20 mouse cellular contexts compared by ENCODE assay signal in genomic region chr2:90893673-90894298, GRCm38 (mm10). TPM values are rescaled to one million over a fixed set of nuclear protein-coding genes. Genes with fewer than 3 reads are reported as not detected.
A peak's percentile ranks its signal among the peaks of the same experiment; 100 is the strongest.
DNase-seq lines count a peak whose midpoint lies in the region; ATAC-seq and TF ChIP-seq lines count a peak whose summit lies in the region.
"Had no signal": no experiment of that assay in that cellular context is flagged by ENCODE, and none has a peak within 500 bp of the region (broad histone marks: within the 10 kb centered on the region; RNA-seq: fewer than 3 reads in every experiment).

No protein-coding gene starts in this region.

- peak; percentile 89 for ATAC-seq in liver, embryonic 14.5 days (ENCODE audit: insufficient read depth)
- ATAC-seq in stomach, embryonic 15.5 days (ENCODE audit: insufficient read depth, low FRiP score, low read depth) = peak; percentile 68; the same call in 1 of the 2 replicates
- ATAC-seq: activated CD4-positive, CD25-positive, alpha-beta regulatory T cell, adult 4 months; forebrain, embryonic 15.5 days; midbrain, embryonic 15.5 days had no signal

- H3K4me1 ChIP-seq in erythroblast, embryonic 14.5 days (ENCODE audit: control insufficient read depth) = peaks cover 82% of the 10 kb centered on the region
- peaks cover 43 to 48% of the 10 kb centered on the region in 2 experiments for H3K4me1 ChIP-seq in liver, embryonic 14.5 days (replicated peaks; ENCODE audit: control insufficient read depth in 2 of 2, insufficient read depth in 2 of 2, low read length in 1 of 2)
- H3K4me1 ChIP-seq in stomach, embryonic 15.5 days = peaks cover 11% of the 10 kb centered on the region; the same call in 1 of the 2 replicates

- 32% methylated on average over 6 of the region's 6 CpGs for WGBS in liver, embryonic 14.5 days (ENCODE audit: insufficient replicate concordance)
- 73% methylated on average over 6 of the region's 6 CpGs for WGBS in stomach, embryonic 15.5 days

- DNase-seq in layer of hippocampus, adult 2 months (ENCODE audit: low spot score in 2 of 2) = no peak
- DNase-seq in layer of hippocampus, postnatal 25 days (ENCODE audit: extremely low spot score in 1 of 2, low spot score in 1 of 2) = no peak
- DNase-seq in liver, embryonic 14.5 days (ENCODE audit: low read depth in 3 of 3, low spot score in 3 of 3) = peak; percentile 73 to 76 (median 74)
- DNase-seq in layer of hippocampus, adult 11-12 months (ENCODE audit: low spot score) = no peak
- DNase-seq in gastrocnemius, adult 8-10 months (ENCODE audit: low spot score in 2 of 2) = no peak
- DNase-seq: adrenal gland, postnatal 36 days; gastrocnemius, adult 2 months; kidney, adult 11 months; kidney, postnatal 10 days; lung, adult 18-20 months; thymus, postnatal 14 days had no signal

- peak overlapping the region; percentile 63 for H3K9ac ChIP-seq in liver, embryonic 14.5 days (replicated peaks)
- no peak overlapping the region for H3K9ac ChIP-seq in stomach, embryonic 15.5 days
- H3K9ac ChIP-seq: embryonic facial prominence, embryonic 15.5 days; forebrain, embryonic 15.5 days; midbrain, embryonic 15.5 days had no signal

- peaks cover 70% of the 10 kb centered on the region for H3K36me3 ChIP-seq in erythroblast, embryonic 14.5 days (ENCODE audit: control insufficient read depth)
- H3K36me3 ChIP-seq in liver, embryonic 14.5 days (replicated peaks; ENCODE audit: control insufficient read depth, insufficient read depth, low read depth) = peaks cover 33% of the 10 kb centered on the region
- peaks cover 29% of the 10 kb centered on the region for H3K36me3 ChIP-seq in stomach, embryonic 15.5 days

- peaks cover 20% of the 10 kb centered on the region for H3K27me3 ChIP-seq in erythroblast, embryonic 14.5 days (ENCODE audit: control insufficient read depth)
- H3K27me3 ChIP-seq in liver, embryonic 14.5 days (ENCODE audit: control insufficient read depth, insufficient read depth, low read length) = peaks cover 15% of the 10 kb centered on the region
- H3K27me3 ChIP-seq in stomach, embryonic 15.5 days (replicated peaks) = peaks cover 8% of the 10 kb centered on the region

- H3K4me3 ChIP-seq in layer of hippocampus, adult 2 months = no peak overlapping the region
- peak overlapping the region; percentile 31 for H3K4me3 ChIP-seq in erythroblast, embryonic 14.5 days (replicated peaks)
- no peak overlapping the region; a peak in 1 of 4 replicates for H3K4me3 ChIP-seq in liver, embryonic 14.5 days (ENCODE audit: insufficient read depth in 1 of 2, low read depth in 2 of 2, low read length in 2 of 2)
- H3K4me3 ChIP-seq in stomach, embryonic 15.5 days (replicated peaks) = no peak overlapping the region
- H3K4me3 ChIP-seq: embryonic facial prominence, embryonic 15.5 days; forebrain, embryonic 15.5 days; gastrocnemius, adult 2 months; hindbrain, embryonic 10.5 days; midbrain, embryonic 15.5 days had no signal

- peak overlapping the region; percentile 67 for H3K4me2 ChIP-seq in liver, embryonic 14.5 days (ENCODE audit: low read depth)
- no peak overlapping the region for H3K4me2 ChIP-seq in stomach, embryonic 15.5 days
- H3K4me2 ChIP-seq: embryonic facial prominence, embryonic 15.5 days; forebrain, embryonic 15.5 days; midbrain, embryonic 15.5 days had no signal

- TF ChIP-seq EP300 in liver, embryonic 14.5 days (IDR thresholded peaks at IDR 0.05; ENCODE audit: low read depth) = peak; percentile 79

- H3K27ac ChIP-seq in layer of hippocampus, adult 2 months = peak overlapping the region; percentile 36; the same call in 1 of the 2 replicates
- peak overlapping the region; percentile 92 for H3K27ac ChIP-seq in liver, embryonic 14.5 days
- no peak overlapping the region for H3K27ac ChIP-seq in stomach, embryonic 15.5 days
- H3K27ac ChIP-seq: embryonic facial prominence, embryonic 15.5 days; forebrain, embryonic 15.5 days; gastrocnemius, adult 2 months; macrophage; midbrain, embryonic 15.5 days had no signal

- H3K9me3 ChIP-seq in erythroblast, embryonic 14.5 days (ENCODE audit: control insufficient read depth, low read length) = peaks cover 8% of the 10 kb centered on the region
- no peaks in the 10 kb centered on the region for H3K9me3 ChIP-seq in liver, embryonic 14.5 days (ENCODE audit: control insufficient read depth, low read length)
- no peaks in the 10 kb centered on the region for H3K9me3 ChIP-seq in stomach, embryonic 15.5 days
- H3K9me3 ChIP-seq: embryonic facial prominence, embryonic 15.5 days; forebrain, embryonic 15.5 days; hindbrain, embryonic 10.5 days; midbrain, embryonic 15.5 days had no signal

- TF ChIP-seq CTCF in layer of hippocampus, adult 2 months (conservative IDR thresholded peaks at IDR 0.05) = no peak
- no peak for TF ChIP-seq CTCF in liver, embryonic 14.5 days (IDR thresholded peaks at IDR 0.05; ENCODE audit: low read depth)

RNA-seq across cellular contexts. Expression of gene C1qtnf4, which starts 8.1 kb away (rescaled TPM):
- 100 to 1,000 TPM; 184 to 200 TPM for total RNA-seq in layer of hippocampus, adult 2 months (2021)
- 100 to 1,000 TPM; 209 to 222 TPM for total RNA-seq in layer of hippocampus, postnatal 25 days (2021)
- 3.9 and 5.9 TPM in 2 replicates for polyA plus RNA-seq in erythroblast, embryonic 14.5 days (2012)
- polyA plus RNA-seq in liver, embryonic 14.5 days (2012; rRNA removed) = 1.9 and 2.2 TPM in 2 replicates
- 2.5 and 2.7 TPM in 2 replicates for polyA plus RNA-seq in liver, embryonic 14.5 days (2014; fragmentation: Nextera tagmentation; extraction: Ambion mirVana)
- 10.3 and 13.5 TPM in 2 replicates for polyA plus RNA-seq in stomach, embryonic 15.5 days (2015; fragmentation: Nextera tagmentation; extraction: Ambion mirVana)
- total RNA-seq in gastrocnemius, adult 8-10 months (2022) = 1 to 10 TPM; 7.6 to 9.8 (median 8.5) TPM
- total RNA-seq: common myeloid progenitor, adult 5-6 weeks had no signal
- polyA plus RNA-seq: macrophage had no signal

RNA-seq across cellular contexts. Expression of gene Kbtbd4, which starts 10.8 kb away (rescaled TPM):
- 10 to 100 TPM; 38.1 to 39.5 TPM for total RNA-seq in layer of hippocampus, adult 2 months (2021)
- total RNA-seq in layer of hippocampus, postnatal 25 days (2021) = 10 to 100 TPM; 32.5 to 43.0 TPM
- 0.30 and 0.53 TPM in 2 replicates for polyA plus RNA-seq in erythroblast, embryonic 14.5 days (2012)
- 7.9 and 8.8 TPM in 2 replicates for polyA plus RNA-seq in liver, embryonic 14.5 days (2012; rRNA removed)
- polyA plus RNA-seq in liver, embryonic 14.5 days (2014; fragmentation: Nextera tagmentation; extraction: Ambion mirVana) = 13.4 and 14.6 TPM in 2 replicates
- 27.4 and 29.3 TPM in 2 replicates for polyA plus RNA-seq in stomach, embryonic 15.5 days (2015; fragmentation: Nextera tagmentation; extraction: Ambion mirVana)
- total RNA-seq in gastrocnemius, adult 8-10 months (2022) = 10 to 100 TPM; 17.9 to 24.0 (median 22.6) TPM

RNA-seq across cellular contexts. Expression of gene Ndufs3, which starts 10.8 kb away (rescaled TPM):
- total RNA-seq in layer of hippocampus, adult 2 months (2021) = 100 to 1,000 TPM; 224 to 255 TPM
- 100 to 1,000 TPM; 219 to 254 TPM for total RNA-seq in layer of hippocampus, postnatal 25 days (2021)
- 9.7 and 11.4 TPM in 2 replicates for polyA plus RNA-seq in erythroblast, embryonic 14.5 days (2012)
- polyA plus RNA-seq in liver, embryonic 14.5 days (2012; rRNA removed) = 73.4 and 79.0 TPM in 2 replicates
- polyA plus RNA-seq in liver, embryonic 14.5 days (2014; fragmentation: Nextera tagmentation; extraction: Ambion mirVana) = 138 and 144 TPM in 2 replicates
- 211 and 241 TPM in 2 replicates for polyA plus RNA-seq in stomach, embryonic 15.5 days (2015; fragmentation: Nextera tagmentation; extraction: Ambion mirVana)
- 100 to 1,000 TPM; 495 to 615 (median 547) TPM for total RNA-seq in gastrocnemius, adult 8-10 months (2022)

RNA-seq across cellular contexts. Expression of gene Celf1, which starts 46.4 kb away (rescaled TPM):
- total RNA-seq in layer of hippocampus, adult 2 months (2021) = 100 to 1,000 TPM; 145 to 147 TPM
- 100 to 1,000 TPM; 138 to 153 TPM for total RNA-seq in layer of hippocampus, postnatal 25 days (2021)
- 5.1 and 6.5 TPM in 2 replicates for polyA plus RNA-seq in erythroblast, embryonic 14.5 days (2012)
- 35.6 and 37.9 TPM in 2 replicates for polyA plus RNA-seq in liver, embryonic 14.5 days (2012; rRNA removed)
- 33.5 and 38.4 TPM in 2 replicates for polyA plus RNA-seq in liver, embryonic 14.5 days (2014; fragmentation: Nextera tagmentation; extraction: Ambion mirVana)
- polyA plus RNA-seq in stomach, embryonic 15.5 days (2015; fragmentation: Nextera tagmentation; extraction: Ambion mirVana) = 77.6 and 83.4 TPM in 2 replicates
- total RNA-seq in gastrocnemius, adult 8-10 months (2022) = 10 to 100 TPM; 50.7 to 66.2 (median 63.7) TPM

RNA-seq across cellular contexts. Expression of gene Mtch2, which starts 46.8 kb away (rescaled TPM):
- 100 to 1,000 TPM; 114 to 129 TPM for total RNA-seq in layer of hippocampus, adult 2 months (2021)
- total RNA-seq in layer of hippocampus, postnatal 25 days (2021) = 100 to 1,000 TPM; 116 to 124 TPM
- polyA plus RNA-seq in erythroblast, embryonic 14.5 days (2012) = 1.8 and 1.9 TPM in 2 replicates
- 43.9 and 52.2 TPM in 2 replicates for polyA plus RNA-seq in liver, embryonic 14.5 days (2012; rRNA removed)
- polyA plus RNA-seq in liver, embryonic 14.5 days (2014; fragmentation: Nextera tagmentation; extraction: Ambion mirVana) = 128 and 135 TPM in 2 replicates
- polyA plus RNA-seq in stomach, embryonic 15.5 days (2015; fragmentation: Nextera tagmentation; extraction: Ambion mirVana) = 232 and 237 TPM in 2 replicates
- 100 to 1,000 TPM; 151 to 157 (median 154) TPM for total RNA-seq in gastrocnemius, adult 8-10 months (2022)

Comparison
In these comparisons a context has a peak if more than half of its experiments do, and no peak if none do; other contexts are left out.
1. DNase-seq: peak in liver, embryonic 14.5 days (3 of 3); none in layer of hippocampus, adult 2 months (0 of 2), layer of hippocampus, postnatal 25 days (0 of 2), layer of hippocampus, adult 11-12 months (single experiment) and gastrocnemius, adult 8-10 months (0 of 2).
2. RNA of gene C1qtnf4, which starts 8.1 kb away (total RNA-seq): 209 to 222 TPM in layer of hippocampus, postnatal 25 days and 184 to 200 TPM in layer of hippocampus, adult 2 months; 7.6 to 9.8 TPM in gastrocnemius, adult 8-10 months; every median in the first group is over 10 times any median in the second.